Mouse (Mus musculus): ENCODE measurements around the gene Trmt10a. TPM values are rescaled to one million over a fixed set of nuclear protein-coding genes. Genes with fewer than 3 reads are reported as not detected.
"Not testable (repeated sequence)": the region's sequence is repeated elsewhere in the genome, so short reads cannot be mapped to it uniquely, and the experiment has no call there.

Gene Trmt10a
- total RNA-seq, 2 experiments from 2014 or later, result 5.8 to 7.3 TPM

DNA sequence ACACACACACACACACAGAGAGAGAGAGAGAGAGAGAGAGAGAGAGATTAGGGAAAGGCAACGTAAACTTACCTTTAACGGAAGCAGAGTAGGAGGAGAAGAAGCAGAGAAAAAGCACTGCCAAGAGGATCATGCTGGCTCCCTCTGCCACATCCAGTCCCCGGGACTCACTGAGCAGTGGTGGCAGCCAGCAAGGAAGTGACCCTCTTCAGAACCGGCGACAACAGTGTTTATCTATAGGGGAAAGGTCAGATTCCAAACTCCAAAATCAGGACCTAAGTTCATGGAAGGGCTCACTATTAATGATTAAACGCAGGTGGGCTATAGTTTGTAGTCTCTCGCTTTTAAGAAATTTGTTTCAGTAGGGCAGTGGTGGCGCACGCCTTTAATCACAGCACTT is 12.1 kb upstream of the Trmt10a start:
- intact Hi-C loops (cut with DNase I), result no loop called here

DNA sequence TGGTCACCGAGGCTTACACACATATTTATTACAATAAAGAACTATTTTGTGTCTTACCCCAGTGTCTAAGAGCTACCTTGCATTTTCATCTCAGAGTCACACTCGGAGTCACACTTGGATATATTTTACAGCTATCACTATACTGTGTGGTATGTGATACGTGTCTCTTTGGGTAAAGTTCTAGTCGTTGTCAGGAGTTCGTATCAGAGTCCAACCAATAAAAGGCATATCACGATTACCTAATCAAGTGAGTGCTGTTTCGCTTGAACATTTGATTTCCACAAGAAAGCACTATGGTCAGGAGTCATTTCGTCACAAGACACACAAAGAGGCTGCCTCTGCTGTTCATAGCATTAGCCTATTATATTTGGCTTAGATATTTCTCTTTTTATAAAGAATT is 9.8 kb upstream of the Trmt10a start:
- intact Hi-C loops (cut with DNase I), result no loop called here
- DNase-seq (ENCODE audit: low spot score in 2 of 2), result no peak

More for the DNA sequence above, 12.1 kb upstream of the Trmt10a start:
- no peak for DNase-seq (ENCODE audit: low spot score in 2 of 2)

DNA sequence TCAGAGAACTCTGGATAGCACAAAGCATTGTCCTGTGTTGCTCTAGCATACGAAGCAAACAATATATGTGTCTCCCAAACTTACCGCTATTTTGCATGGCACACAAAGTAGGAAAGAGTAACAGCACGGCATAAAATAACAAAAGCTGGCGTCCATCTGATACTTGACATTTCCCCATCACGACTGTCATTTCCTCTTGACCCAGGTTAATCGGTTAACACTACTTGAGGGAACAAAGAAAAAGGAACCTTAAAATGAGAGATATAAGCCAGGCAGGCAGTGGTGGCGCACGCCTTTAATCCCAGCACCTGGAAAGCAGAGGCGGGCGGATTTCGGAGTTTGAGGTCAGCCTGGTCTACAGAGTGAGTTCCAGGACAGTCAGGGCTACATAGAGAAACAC is 9.3 kb upstream of the Trmt10a start:
- intact Hi-C loops (cut with DNase I), result no loop called here
- no peak for DNase-seq (ENCODE audit: low spot score in 2 of 2)

DNA sequence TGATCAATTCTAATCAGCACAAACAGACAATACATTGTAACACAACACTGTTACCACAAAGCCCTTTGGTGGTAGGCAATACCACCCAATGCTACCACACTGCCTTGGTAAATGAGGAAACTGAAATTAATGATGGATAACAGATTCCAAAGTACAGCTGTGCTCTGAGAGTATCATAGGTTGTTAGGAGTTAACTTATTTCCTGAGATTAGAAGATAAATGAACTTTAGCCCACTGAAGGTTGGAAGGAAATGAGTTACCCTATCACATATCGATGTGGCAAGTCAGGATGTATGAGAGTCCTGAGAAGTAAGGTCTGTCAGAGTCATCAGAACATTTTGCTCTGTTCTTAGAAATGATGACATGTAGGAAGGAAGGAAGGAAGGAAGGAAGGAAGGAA is 8.7 kb upstream of the Trmt10a start:
- DNase-seq (ENCODE audit: low spot score in 2 of 2), result no peak
- intact Hi-C loops (cut with DNase I), result no loop called here

DNA sequence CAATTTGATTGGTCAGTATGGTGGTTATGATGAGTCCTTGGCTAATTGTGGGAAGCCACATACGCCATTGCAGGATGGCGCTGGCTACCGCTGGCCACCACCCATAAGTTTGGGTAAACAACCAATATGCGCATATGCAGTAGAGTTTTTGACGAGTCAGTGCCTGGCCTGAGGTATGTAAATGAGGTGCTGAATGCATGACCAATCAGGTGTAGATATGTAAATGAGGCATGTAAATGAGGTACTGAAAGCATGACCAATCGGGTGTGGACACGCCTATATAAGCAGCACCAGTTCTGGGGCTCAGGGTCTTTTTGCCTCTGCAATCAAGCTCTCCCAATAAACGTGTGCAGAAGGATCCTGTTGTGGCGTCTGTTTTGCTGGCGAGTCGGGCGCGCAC is 5.1 kb upstream of the Trmt10a start:
- intact Hi-C loops (cut with DNase I), result not testable (repeated sequence)

DNA sequence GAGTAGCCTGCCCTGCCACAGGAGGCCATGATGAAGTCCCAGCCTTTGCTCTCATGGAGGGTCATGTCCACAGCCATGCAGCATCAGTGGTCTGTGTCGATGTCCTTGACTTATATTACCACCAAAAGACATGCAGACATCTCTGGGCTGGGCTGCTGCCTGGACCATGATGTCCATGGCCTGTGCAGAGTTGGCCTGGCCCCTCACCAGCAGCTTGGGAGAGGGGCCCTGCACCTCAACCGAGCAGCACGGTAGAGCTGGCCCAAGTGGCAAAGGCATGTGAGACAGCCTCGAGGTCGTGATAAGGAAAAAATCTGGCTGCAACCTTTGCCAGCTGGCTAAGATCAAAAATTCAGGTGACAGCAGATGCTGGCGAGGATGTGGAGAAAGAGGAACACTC is 3.6 kb upstream of the Trmt10a start:
- no peak for DNase-seq (ENCODE audit: low spot score in 2 of 2)
- intact Hi-C loops (cut with DNase I), result loop anchor here (5.0 kb wide), 1 partner anchor 72 kb away; the partner anchor contains the start of genes 1110002E22Rik and Gm5105

More for the DNA sequence above, 5.1 kb upstream of the Trmt10a start:
- not testable (repeated sequence) for DNase-seq (ENCODE audit: low spot score in 2 of 2)

DNA sequence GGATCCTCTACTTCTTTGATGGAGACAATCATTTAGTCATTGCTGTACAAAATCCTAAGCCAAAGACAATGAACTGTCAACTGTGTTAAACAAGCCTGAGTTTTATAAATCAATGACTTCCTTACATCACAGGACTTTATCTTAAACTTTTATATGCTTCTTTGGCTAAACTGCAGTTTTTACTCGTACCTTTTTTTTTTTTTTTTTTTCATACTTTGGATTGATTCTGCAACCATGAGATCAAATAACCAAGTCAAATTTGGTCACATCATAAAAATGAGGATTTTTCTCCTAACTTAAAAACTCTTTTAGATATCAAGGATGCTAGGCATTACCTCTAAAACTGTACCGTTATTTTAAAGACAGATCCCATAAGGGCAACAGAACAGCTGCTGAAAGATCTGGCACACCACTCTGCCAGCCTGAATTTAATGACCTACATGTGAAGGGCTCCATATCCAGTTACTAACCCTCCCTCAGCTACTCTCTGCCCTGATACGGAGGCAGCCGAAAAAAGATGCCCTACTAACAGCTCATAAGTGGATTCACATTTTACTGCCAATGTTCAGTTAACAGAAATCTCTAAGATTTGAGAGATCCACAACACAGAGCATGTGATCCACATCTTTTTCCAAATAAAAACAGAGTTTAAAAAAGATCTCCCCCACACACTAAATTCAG is 1.1 kb upstream of the Trmt10a start:
- intact Hi-C loops (cut with DNase I), result loop anchor here (5.0 kb wide), 1 partner anchor 75 kb away; the partner anchor contains the start of genes 1110002E22Rik and Gm5105

DNA sequence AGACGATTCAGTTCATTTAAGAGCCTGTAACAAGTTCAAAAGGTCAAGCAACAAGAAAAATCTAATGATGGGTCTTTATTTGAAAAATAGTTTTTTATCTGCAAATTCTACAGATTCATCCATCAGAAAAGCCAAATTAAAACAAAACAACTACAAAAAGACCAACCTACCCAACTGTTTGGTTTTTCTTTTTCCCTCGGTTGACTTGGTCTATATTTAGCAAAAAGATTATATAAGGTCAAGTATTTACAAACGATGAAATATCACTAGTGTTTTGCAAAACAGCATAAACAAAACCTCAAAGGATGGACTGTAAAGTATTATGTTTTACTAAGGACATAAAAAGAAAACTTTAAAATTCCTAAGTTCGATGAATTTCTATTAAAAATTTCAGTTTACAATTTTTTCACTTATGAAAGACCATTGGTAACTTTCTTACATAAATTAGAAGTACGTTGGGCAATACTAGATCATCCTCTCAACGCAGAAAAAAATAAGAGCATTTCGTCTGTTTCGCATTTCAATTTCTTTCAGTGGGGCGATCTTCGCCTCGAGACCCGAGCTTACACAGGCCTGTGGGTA is 424 bp upstream of the Trmt10a start:
- intact Hi-C loops (cut with DNase I), result loop anchor here (1.0 to 5.0 kb wide), 3 partner anchors 76 to 278 kb away; partner anchors contain the start of genes 1110002E22Rik, Gm5105 and Lamtor3
- no peak for DNase-seq (ENCODE audit: low spot score in 2 of 2)

More for the DNA sequence above, 1.1 kb upstream of the Trmt10a start:
- no peak for DNase-seq (ENCODE audit: low spot score in 2 of 2)

DNA sequence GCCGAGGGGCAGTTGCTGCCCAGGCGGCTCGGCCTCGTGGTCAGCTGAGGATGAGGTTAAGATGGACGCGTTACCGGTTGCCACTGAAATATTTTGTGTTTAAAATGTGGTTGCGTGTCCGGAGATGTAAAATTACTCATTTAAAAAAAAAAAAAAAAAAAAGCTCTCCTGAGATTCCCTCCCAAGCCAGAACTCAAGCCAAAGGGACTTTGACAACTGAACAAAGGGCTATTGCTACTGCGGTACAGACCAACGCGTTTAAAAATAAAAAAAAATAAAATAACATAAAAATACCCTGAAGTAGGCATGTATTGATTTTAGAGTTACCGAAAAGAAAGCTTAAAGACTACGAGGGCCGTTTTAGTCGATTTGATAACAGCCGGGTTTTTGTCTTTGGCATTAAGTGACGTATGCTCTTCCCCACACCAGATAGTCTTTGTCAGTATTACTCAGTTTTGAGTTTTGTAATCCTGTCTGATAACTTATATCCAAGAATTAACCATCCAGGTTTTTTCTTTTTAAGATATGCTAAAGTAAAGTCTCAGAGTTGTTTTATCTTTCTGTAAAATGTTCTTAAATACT is 903 bp downstream of the Trmt10a start:
- intact Hi-C loops (cut with DNase I), result loop anchor here (2.0 to 5.0 kb wide), 2 partner anchors 77 to 365 kb away; partner anchors contain the start of genes 1110002E22Rik and Gm5105

DNA sequence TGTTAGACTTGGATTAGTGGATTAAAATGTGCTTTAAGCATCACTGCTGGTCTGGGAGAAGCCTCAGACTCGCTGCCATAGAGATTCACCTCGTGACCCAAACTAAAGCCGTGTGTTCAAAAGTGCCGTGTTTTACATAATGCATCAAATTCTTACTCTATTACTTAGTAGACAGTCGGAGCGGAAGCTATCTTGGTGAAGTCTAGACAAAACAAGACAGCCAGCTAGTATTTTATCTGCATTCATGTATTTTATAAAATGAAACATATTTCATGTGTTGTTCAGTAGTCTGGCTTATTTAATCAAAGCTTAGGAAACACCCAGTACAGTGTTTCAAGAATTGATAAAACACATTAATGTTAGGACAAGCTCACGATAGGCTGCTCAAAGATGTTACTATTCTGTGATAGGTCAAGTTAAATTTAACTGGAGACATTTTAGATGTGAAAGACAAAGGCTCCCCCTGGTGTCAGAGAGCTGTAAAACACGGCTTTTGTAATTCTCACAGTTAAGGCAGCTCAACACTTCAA is 1.5 kb downstream of the Trmt10a start, which contains the start of gene Mttp:
Mttp (minus strand) TSS at position 327 of the 530 bp plus-strand sequence.
- intact Hi-C loops (cut with DNase I), result loop anchor here (1.0 to 5.0 kb wide), 4 partner anchors 77 to 366 kb away; partner anchors contain the start of genes 1110002E22Rik and Gm5105
- DNase-seq (ENCODE audit: low spot score in 2 of 2), result peak; percentile 81 to 93

More for the DNA sequence above, 903 bp downstream of the Trmt10a start:
- peak in 1 of 2 experiments; percentile 17 for DNase-seq (ENCODE audit: low spot score in 2 of 2)

DNA sequence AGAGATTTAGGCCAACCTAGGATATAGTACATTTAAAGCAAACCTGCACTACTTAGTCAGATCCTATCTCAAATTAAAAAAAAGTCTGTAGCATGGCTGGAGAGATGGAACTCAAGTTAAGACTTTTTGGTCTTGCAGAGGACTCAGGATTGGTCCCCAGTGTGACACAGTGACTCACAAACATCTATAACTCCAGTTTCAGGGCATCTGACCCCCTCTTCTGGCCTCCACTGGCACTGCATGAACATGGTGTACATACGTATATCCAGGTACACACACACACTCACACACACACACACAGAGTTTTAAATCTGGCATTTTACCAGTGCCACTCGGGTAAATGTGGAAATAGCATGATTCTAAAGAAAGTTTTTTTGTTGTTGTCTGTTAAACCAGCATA is 5.6 kb downstream of the Trmt10a start:
- no peak for DNase-seq (ENCODE audit: low spot score in 2 of 2)
- intact Hi-C loops (cut with DNase I), result loop anchor here (5.0 kb wide), 1 partner anchor 212 kb away; no protein-coding TSS in a partner anchor

DNA sequence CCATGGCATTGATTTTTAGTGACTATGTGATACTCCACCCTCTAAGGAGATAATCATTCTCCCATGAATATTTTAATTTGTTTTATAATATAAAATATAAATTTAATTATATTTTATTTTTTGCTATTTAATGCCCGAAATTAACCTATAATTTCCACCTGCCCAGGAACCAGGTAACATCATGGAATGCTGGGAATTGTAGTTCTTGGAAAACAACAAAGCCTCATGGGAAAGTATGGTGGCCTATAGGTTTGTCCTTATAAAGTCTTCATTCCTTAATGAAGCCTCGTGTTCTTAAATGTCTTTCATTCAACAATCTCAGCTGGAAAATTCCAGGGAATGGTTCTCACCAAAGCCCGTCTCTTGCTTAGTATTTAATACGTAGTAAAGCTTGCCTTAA is 11.8 kb downstream of the Trmt10a start:
- no peak for DNase-seq (ENCODE audit: low spot score in 2 of 2)
- intact Hi-C loops (cut with DNase I), result no loop called here

DNA sequence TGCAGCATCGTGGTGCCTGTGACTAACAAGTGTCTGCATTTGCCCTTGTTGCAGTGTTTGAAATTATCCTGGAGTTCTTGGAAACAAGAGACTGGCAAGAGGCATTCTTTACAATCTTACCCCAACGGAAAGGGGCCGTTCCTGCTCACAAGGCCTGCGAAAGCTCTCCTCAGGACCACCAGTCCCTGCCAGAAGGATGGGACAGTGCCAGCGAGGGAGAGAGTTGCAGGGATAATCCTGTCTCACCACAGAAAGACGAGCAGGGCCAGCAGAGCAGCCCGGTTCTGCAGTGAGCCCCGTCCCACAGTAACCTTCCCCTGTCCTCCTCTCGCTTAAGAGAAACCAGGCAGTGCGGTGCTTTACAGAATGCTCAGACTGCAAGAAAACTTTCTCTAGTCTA is 13.4 kb downstream of the Trmt10a start:
- no peak for DNase-seq (ENCODE audit: low spot score in 2 of 2)
- intact Hi-C loops (cut with DNase I), result no loop called here

DNA sequence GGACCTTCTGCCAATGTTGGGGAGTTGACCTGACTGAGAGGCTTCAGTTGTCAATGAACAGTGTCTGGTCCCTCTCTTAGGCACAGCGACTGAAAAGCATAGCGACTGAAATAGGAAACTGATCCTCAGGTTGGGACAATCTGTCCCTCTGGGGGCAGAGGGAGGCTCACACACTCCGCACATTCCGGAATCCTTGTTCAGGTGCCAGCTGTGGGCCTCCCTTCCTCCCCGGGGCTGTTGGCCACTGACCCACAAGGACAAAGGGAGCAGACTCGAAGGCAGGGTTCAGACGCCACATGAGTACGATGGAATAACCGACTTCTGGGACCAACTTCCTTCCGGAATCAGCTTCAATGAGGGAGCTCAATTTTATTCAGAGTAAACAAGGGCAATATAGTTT is 18.4 kb downstream of the Trmt10a start:
- no peak for DNase-seq (ENCODE audit: low spot score in 2 of 2)
- intact Hi-C loops (cut with DNase I), result no loop called here

DNA sequence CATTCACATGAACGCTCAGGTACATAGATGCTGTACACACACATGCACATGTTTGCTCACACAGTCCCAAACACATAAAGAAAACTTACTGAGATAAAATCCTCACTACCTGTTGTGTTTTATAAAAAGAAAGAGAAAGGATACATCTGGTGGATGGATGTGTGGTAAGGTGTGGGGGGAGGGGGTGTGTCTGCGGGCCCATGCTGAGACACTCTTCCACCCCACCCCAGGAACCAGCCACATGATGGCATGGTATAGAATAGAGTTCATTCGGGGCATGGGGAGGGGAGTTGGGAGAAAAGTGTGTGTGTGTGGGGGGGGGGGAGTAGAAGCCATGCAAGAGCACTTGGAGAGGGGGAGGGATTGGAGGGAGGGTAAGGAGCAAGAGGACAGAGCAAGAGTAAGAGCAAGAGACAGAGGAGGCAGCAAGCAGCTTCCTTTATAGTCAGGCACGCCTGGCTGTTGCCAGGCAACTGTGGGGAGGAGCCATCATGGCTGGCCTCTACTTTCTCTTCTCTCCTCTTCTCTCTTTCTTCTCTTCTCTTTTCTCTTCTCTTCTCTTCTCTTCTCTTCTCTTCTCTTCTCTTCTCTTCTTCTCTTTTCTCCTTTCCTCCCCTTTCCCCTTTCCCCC is 19.4 kb downstream of the Trmt10a start:
- intact Hi-C loops (cut with DNase I), result no loop called here
- DNase-seq (ENCODE audit: low spot score in 2 of 2), result no peak

DNA sequence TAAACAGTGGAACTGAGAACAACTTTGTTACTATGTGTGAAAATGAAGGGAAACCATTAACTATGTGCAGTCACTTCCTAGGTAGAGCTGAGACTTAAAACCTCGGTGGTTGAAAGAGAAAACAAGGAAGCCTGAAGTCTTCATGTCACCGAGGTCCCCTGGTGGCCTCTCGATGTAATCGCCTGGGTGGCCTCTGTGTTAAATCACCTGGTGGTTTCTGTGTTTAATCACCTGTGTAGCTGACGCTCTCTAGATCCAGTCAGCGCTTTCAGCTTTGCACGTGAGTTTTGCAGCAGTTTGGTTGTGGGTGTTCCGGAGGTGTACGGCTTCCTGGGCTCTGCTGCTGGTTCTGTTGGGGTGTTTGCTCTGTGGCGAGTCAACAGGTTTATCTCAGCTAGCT is 30.0 kb downstream of the Trmt10a start:
- intact Hi-C loops (cut with DNase I), result no loop called here
- peak in 1 of 2 experiments; percentile 6 for DNase-seq (ENCODE audit: low spot score in 2 of 2)

DNA sequence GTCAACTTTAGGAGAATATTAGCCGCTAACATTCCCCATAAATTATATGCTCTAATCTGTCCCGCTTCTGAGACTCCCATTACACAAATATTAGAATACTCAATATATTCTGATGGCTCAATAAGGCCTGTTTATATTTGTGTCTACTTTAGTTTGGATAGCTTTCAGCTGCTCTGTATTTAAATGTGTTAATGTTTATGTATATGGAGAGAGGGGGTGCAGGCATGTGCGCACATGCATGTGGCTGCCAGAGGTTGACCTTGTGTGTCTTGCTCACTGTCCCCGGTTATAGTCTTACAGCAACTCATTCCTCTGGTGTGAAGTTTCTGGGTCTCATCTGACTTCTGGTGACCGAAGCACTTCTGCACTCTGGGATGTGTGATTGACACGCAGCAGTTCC is 32.3 kb downstream of the Trmt10a start:
- intact Hi-C loops (cut with DNase I), result no loop called here
- no peak for DNase-seq (ENCODE audit: low spot score in 2 of 2)

DNA sequence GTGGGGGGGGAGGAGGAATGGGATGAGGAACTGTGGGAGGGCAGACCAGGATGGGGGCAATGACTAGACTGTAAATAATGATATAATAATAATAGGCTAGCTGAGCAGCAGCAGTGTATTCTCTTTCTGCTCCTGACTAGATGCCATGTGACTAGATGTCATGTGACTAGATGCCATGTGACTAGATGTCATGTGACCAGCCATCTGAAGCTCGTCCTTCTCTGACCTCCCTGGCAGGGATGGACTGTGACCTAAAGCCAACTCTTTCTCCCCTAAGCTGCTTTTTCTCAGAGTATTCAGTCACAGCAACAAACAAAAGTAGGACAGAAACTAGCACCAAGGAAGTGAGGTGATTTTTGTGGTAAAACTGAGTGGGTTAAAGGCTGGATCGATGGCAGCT is 38.8 kb downstream of the Trmt10a start:
- no peak for DNase-seq (ENCODE audit: low spot score in 2 of 2)
- intact Hi-C loops (cut with DNase I), result no loop called here

DNA sequence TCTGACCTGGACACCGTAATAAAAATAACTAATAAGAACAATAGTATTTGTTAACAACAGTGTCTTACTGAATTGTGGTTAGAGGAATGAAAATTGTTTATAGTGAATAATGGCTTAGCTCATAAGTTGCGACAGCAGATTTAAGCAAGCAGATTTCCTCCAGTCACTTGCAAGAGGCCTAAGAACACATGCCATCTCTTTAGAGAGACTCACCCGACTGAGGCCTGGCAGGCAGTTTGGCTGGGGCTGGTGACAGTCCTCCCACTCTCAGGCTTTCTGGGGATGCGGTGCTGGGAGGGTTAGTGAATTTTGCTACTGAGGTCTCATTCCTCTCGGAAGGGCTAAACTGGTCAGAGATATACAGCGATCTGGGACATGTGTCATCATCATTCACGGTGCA is 40.1 kb downstream of the Trmt10a start:
- DNase-seq (ENCODE audit: low spot score in 2 of 2), result no peak
- intact Hi-C loops (cut with DNase I), result no loop called here

DNA sequence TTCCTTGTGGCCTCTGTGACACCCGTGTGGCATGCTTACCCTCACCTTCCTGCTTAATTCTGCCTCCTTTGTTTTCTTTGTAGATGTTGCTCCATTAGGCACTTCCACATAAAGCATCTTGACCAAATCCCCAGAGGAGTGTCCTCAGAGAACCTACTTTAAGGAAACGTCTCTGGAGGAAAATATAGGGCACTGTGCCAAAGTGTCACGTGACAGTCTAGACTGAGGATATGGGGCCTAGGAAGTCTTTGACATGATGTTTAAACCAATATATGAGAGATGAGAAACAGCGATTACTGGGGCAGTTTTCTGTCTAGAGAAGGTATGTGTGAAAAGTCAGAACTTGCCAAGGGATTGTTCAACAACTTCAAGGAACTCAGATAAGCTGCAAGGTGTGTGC is 42.0 kb downstream of the Trmt10a start:
- intact Hi-C loops (cut with DNase I), result no loop called here
- DNase-seq (ENCODE audit: low spot score in 2 of 2), result no peak

Measured in left cerebral cortex, postnatal 25 days (tissue).